Mouse (Mus musculus) heart, embryonic 11.5 days (tissue): ENCODE measurements around the gene Gm44965. TPM values are rescaled to one million over a fixed set of nuclear protein-coding genes. Genes with fewer than 3 reads are reported as not detected.
A peak's percentile ranks its signal among the peaks of the same experiment; 100 is the strongest.

Source experiments
- ATAC-seq: fragments of 200-750 bp; cut with Nextera tagmentation; replicated peaks from 2 replicates; pipeline ENCODE4 v1.8.0; 2017; ENCODE audit warnings: moderate library complexity; ENCODE audit not compliant: insufficient number of reproducible peaks, low FRiP score, low TSS enrichment
- H3K27ac ChIP-seq: fragments of 300-500 bp; sonication (generic); 2 replicates; pipeline ENCODE4 v1.5.1; 2014; ENCODE audit warnings: mild to moderate bottlenecking, low read depth, low read length
- H3K27me3 ChIP-seq: fragments of 300-500 bp; sonication (generic); 2 replicates; pipeline ENCODE4 v1.6.1; 2014; ENCODE audit warnings: mild to moderate bottlenecking, low read length, mixed read lengths; ENCODE audit not compliant: control insufficient read depth, insufficient read depth
- H3K36me3 ChIP-seq: fragments of 300-500 bp; sonication (generic); 2 replicates; pipeline ENCODE4 v1.6.1; 2014; ENCODE audit warnings: mild to moderate bottlenecking, low read length, moderate library complexity, mixed read lengths; ENCODE audit not compliant: control insufficient read depth, insufficient read depth
- H3K4me1 ChIP-seq: fragments of 300-500 bp; sonication (generic); 2 replicates; pipeline ENCODE4 v1.6.1; 2014; ENCODE audit warnings: low read length; ENCODE audit not compliant: control insufficient read depth, insufficient read depth
- H3K4me2 ChIP-seq: fragments of 300-500 bp; sonication (generic); 2 replicates; pipeline ENCODE4 v1.6.1; 2014; ENCODE audit warnings: mild to moderate bottlenecking, moderate library complexity
- H3K4me3 ChIP-seq: fragments of 300-500 bp; sonication (generic); 2 replicates; pipeline ENCODE4 v1.5.1; 2014; ENCODE audit warnings: low read depth, low read length
- H3K9ac ChIP-seq: fragments of 300-500 bp; sonication (generic); 2 replicates; pipeline ENCODE4 v1.6.1; 2014; ENCODE audit warnings: mild to moderate bottlenecking, low read depth, low read length, moderate library complexity
- H3K9me3 ChIP-seq: fragments of 300-500 bp; sonication (generic); replicated peaks from 2 replicates; pipeline ENCODE4 v1.6.1; 2016; ENCODE audit warnings: low read length; ENCODE audit not compliant: control insufficient read depth
- WGBS: fragments of 180-500 bp; shearing (Covaris S2); extraction: QIAGEN DNeasy Blood & Tissue Kit; methylation state at CpG from one replicate; pipeline ENCODE4 v1.1.7; 2014; ENCODE audit not compliant: insufficient replicate concordance; 5-methylcytosine and 5-hydroxymethylcytosine counted together
- polyA plus RNA-seq: library from polyadenylated mRNA; unstranded; fragments of >200 nt; fragmentation: Nextera tagmentation; extraction: Ambion mirVana; gene quantifications from 2 replicates; pipeline ENCODE4 v1.2.1, GENCODE M21; 2014

Gene Gm44965
- polyA plus RNA-seq, 1 experiment from 2014 or later: not detected

DNA sequence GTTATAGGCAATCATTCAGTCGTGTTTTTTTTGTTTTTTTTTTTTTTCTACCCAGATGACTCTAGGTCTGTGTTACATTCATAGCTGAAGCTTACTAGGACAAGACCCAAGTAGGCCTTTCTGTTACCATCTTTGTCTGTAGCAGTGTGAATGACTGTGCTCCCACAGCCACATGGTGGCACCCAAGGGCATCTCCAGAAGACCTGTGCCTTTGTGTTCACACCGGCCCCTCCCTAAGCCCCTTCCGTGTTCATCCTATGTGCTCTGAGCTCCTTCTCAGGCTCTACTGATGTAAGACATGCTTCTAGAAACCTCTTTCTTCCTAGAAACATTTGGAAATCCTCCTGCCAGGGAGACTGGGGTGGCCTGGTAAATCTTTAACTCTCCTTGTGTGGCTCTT, 53.3 kb downstream of the Gm44965 start, which contains the start of gene Gimap8:
Gimap8 (plus strand) TSS at position 240 of the 400 bp plus-strand sequence.
- H3K4me3 ChIP-seq: no peak within 1 kb of the TSS
- H3K9ac ChIP-seq: 0 out of 2 replicates have a peak within 1 kb of the TSS, but pooled peaks have one; percentile 16
- ATAC-seq: 0 out of 2 replicates have a peak, but pooled peaks have one; percentile 39
- 41% methylated on average over 3 of the region's 3 CpGs for WGBS
- no peaks in the 10 kb centered on the region for H3K27me3 ChIP-seq
- H3K4me1 ChIP-seq: no peaks in the 10 kb centered on the region
- H3K4me2 ChIP-seq: no peak within 1 kb of the TSS
- no peaks in the 10 kb centered on the region for H3K9me3 ChIP-seq
- H3K27ac ChIP-seq: no peak within 1 kb of the TSS
- no peaks in the 10 kb centered on the region for H3K36me3 ChIP-seq

DNA sequence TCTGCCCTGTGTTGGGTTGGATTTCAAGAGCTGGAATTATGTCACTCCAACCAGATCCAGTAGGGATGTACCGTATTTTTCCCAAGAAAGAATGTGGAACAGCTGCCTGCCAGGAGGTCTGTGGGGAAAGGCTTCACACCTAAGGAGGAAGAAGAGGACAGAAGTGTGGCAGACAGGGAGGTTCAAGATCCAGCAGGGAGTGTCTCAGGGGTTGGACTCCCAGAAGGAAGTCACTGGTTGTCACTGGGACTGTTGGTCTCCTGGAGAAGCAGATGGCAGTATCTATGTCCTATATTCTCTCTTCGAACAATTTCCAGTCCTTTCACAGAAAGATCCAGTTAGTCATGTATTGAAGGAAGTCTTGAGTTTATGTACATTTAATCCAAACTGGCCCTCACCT, 53.9 kb downstream of the Gm44965 start:
- Histone ChIP-seq H3K27ac (no peak overlapping the region), H3K9me3 (no peaks in the 10 kb centered on the region), H3K4me3 (no peak overlapping the region), H3K9ac (no peak overlapping the region), H3K4me1 (no peaks in the 10 kb centered on the region), H3K36me3 (no peaks in the 10 kb centered on the region), H3K27me3 (no peaks in the 10 kb centered on the region), H3K4me2 (no peak overlapping the region)
- WGBS: 81% methylated on average over 2 of the region's 2 CpGs
- ATAC-seq: no peak

DNA sequence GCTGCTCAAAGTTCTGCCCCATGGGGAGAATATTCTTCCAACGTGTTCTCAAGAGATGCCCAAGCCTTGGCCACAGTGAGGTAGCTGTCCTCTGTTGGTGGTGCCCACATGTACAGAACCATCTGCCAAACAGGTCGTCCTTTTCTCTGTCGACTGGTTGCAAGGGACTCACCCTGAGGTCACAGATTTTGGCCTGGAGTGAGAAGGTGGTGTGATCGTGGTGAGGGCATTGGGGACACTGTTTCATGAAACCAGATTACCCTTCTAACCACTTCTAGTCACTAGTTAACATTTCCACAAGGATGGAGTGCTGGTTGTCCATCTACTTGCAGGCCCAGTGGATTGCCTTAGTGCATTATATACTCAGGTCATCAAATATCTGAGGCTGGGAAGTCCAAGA, 55.0 kb downstream of the Gm44965 start:
- no peak for ATAC-seq
- 80% methylated on average over 4 of the region's 4 CpGs for WGBS

DNA sequence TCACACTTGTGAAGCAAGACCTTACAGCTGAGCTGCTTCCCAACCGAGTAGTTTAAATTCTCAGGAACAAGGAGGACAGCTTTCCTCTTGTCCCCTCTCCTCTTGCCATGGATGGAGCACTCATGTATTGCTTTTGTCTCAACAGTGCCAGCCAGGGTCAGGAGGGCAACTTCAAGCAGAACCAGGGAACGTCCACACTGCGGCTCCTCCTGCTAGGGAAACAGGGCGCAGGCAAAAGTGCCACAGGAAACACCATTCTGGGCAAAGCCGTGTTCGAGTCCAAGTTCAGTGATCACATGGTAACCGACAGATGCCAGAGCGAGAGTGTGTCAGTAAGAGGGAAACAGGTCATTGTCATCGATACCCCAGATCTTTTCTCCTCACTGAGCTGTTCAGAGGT, 56.3 kb downstream of the Gm44965 start:
- Histone ChIP-seq H3K36me3 (no peaks in the 10 kb centered on the region), H3K4me3 (no peak overlapping the region), H3K9ac (no peak overlapping the region), H3K4me1 (no peaks in the 10 kb centered on the region), H3K4me2 (no peak overlapping the region), H3K9me3 (no peaks in the 10 kb centered on the region), H3K27me3 (no peaks in the 10 kb centered on the region), H3K27ac (no peak overlapping the region)
- no peak for ATAC-seq
- WGBS: 85% methylated on average over 9 of the region's 9 CpGs

More for the DNA sequence above, 55.0 kb downstream of the Gm44965 start:
- no peak overlapping the region for H3K4me3 ChIP-seq
- H3K4me2 ChIP-seq: no peak overlapping the region
- H3K4me1 ChIP-seq: no peaks in the 10 kb centered on the region
- H3K27ac ChIP-seq: no peak overlapping the region
- H3K9me3 ChIP-seq: no peaks in the 10 kb centered on the region
- no peak overlapping the region for H3K9ac ChIP-seq
- no peaks in the 10 kb centered on the region for H3K27me3 ChIP-seq
- H3K36me3 ChIP-seq: no peaks in the 10 kb centered on the region

DNA sequence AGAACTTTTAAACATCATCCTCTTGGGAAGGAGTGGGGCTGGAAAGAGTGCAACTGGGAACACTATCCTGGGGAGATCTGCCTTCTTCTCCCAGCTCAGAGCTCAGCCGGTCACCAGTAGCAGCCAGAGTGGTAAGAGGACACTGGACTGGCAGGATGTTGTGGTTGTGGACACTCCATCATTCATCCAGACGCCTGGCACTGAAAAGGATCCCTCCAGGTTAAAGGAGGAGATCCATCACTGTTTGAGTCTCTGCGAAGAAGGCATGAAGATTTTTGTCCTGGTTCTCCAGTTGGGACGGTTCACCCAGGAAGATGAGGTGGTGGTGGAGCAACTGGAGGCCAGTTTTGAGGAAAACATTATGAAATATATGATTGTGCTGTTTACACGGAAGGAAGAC, 65.0 kb downstream of the Gm44965 start:
- H3K4me2 ChIP-seq: no peak overlapping the region
- no peaks in the 10 kb centered on the region for H3K4me1 ChIP-seq
- H3K4me3 ChIP-seq: no peak overlapping the region
- H3K36me3 ChIP-seq: no peaks in the 10 kb centered on the region
- no peak overlapping the region for H3K27ac ChIP-seq
- H3K9ac ChIP-seq: no peak overlapping the region
- no peak for ATAC-seq
- H3K9me3 ChIP-seq: no peaks in the 10 kb centered on the region
- WGBS: 74% methylated on average over 5 of the region's 5 CpGs
- H3K27me3 ChIP-seq: no peaks in the 10 kb centered on the region

DNA sequence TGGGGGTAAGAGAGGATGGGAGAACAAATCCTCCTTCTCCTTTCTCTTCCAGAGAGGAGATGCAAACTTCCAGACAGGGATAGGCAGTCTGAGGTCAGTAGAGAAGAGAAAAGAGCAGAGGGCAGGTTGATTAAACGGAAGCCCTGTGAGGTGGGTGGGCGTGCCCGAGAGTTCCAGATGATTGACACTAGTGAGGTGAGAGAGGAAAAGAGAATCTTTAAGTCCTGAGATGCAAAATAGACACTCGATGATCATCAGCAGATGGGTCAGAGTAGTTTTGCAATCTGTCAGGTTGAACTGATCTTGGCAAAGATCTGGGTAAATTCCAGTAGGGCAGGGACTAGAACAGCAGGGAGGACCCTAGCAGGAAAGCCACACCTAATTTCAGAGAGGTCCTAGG, 71.0 kb downstream of the Gm44965 start:
- Histone ChIP-seq H3K4me1 (no peaks in the 10 kb centered on the region), H3K27me3 (no peaks in the 10 kb centered on the region), H3K27ac (no peak overlapping the region), H3K36me3 (no peaks in the 10 kb centered on the region), H3K4me2 (no peak overlapping the region), H3K4me3 (no peak overlapping the region), H3K9me3 (no peaks in the 10 kb centered on the region), H3K9ac (no peak overlapping the region)
- WGBS: 74% methylated on average over 4 of the region's 4 CpGs
- no peak for ATAC-seq

DNA sequence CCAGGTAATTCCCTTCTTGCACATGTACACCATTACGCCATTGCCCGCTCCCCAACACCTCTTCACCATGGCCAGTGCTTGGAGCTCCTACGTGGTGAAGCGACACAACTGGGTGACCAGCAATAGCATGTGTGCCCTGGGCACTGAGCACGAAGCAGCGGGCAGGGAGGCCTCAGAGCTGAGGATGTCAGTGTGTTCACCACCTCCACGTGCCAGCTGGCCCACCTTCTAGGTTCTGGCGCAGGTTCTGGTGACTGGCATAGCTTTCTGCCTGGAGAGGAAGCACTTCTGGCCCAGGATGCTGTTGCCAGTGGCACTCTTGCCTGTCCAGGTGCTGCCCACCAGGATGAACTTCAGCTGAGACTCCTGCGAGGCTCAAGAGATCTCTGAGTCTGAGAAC, 71.7 kb downstream of the Gm44965 start:
- 81% methylated on average over 9 of the region's 9 CpGs for WGBS
- no peak overlapping the region for H3K9ac ChIP-seq
- H3K27me3 ChIP-seq: no peaks in the 10 kb centered on the region
- no peaks in the 10 kb centered on the region for H3K36me3 ChIP-seq
- H3K4me2 ChIP-seq: no peak overlapping the region
- no peak overlapping the region for H3K27ac ChIP-seq
- ATAC-seq: no peak
- no peak overlapping the region for H3K4me3 ChIP-seq
- H3K4me1 ChIP-seq: no peaks in the 10 kb centered on the region
- no peaks in the 10 kb centered on the region for H3K9me3 ChIP-seq

DNA sequence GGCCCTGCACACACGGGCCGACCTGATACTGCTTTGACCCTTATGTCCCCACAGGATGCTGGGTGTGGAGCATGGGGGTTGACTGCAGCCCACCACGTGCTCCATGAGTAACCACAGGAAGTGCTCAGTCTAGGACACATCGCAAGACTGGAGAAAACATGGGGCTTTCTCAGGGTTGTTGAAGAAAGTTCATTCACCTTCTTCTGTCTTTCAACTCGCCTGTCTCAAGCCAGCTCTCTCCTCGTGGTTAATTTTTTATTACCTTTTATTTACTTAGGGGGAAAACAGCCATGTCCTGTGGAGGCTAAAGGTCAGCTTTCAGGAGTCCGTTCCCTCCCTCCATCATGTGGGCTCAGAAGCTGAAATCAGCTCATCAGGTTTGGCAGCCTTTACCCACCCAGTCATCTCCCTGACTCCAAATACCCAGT, 72.4 kb downstream of the Gm44965 start:
- no peak for ATAC-seq

DNA sequence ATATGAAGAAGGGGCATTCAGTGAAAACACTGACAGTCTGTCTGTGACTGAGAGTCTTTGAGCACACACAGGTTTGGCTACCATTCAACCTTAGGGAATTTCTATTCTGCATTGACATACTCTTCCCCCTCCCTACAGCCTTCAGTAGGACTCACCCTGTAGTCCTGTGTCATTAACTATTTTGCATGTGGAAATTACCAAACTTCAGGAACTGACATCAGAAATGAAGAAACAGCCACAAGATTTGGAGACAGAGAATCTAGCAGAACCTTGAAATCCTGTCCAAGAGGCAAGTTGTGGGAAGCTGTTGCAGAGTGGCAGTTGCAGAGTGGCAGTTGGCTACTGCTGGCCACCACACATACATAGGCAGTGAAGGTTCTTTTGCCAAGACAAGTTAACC, 74.3 kb downstream of the Gm44965 start:
- Histone ChIP-seq H3K36me3 (no peaks in the 10 kb centered on the region), H3K27me3 (no peaks in the 10 kb centered on the region), H3K4me1 (no peaks in the 10 kb centered on the region), H3K4me3 (no peak overlapping the region), H3K9me3 (no peaks in the 10 kb centered on the region), H3K27ac (no peak overlapping the region), H3K9ac (no peak overlapping the region), H3K4me2 (no peak overlapping the region)
- ATAC-seq: no peak

More for the DNA sequence above, 72.4 kb downstream of the Gm44965 start:
- H3K36me3 ChIP-seq: no peaks in the 10 kb centered on the region
- no peaks in the 10 kb centered on the region for H3K4me1 ChIP-seq
- WGBS: 56% methylated on average over 7 of the region's 7 CpGs
- H3K27me3 ChIP-seq: no peaks in the 10 kb centered on the region
- no peak overlapping the region for H3K27ac ChIP-seq
- no peak overlapping the region for H3K4me3 ChIP-seq
- H3K4me2 ChIP-seq: no peak overlapping the region
- H3K9me3 ChIP-seq: no peaks in the 10 kb centered on the region
- H3K9ac ChIP-seq: no peak overlapping the region
